8 mouse cellular contexts compared by ENCODE assay signal in genomic region chr19:44296186-44296585, GRCm38 (mm10). TPM values are rescaled to one million over a fixed set of nuclear protein-coding genes. Genes with fewer than 3 reads are reported as not detected.
A peak's percentile ranks its signal among the peaks of the same experiment; 100 is the strongest.
DNase-seq lines count a peak whose midpoint lies in the region; ATAC-seq lines count a peak whose summit lies in the region.

No protein-coding gene starts in this region.

- intact Hi-C loops in left cerebral cortex, postnatal 10 days (cut with DNase I), result no loop called here

- no peak for ATAC-seq in erythroblast, adult 5-6 weeks (replicated peaks; ENCODE audit: low FRiP score, poor library complexity, severe bottlenecking)
- no peak for ATAC-seq in midbrain, embryonic 12.5 days (ENCODE audit: low FRiP score, low read depth)

- H3K9ac ChIP-seq in midbrain, embryonic 12.5 days (replicated peaks), result peak overlapping the region; percentile 97

- peaks cover 62% of the 10 kb centered on the region for H3K36me3 ChIP-seq in erythroblast, embryonic 14.5 days (ENCODE audit: control insufficient read depth)
- H3K36me3 ChIP-seq in hindbrain, embryonic 10.5 days, result peaks cover 65% of the 10 kb centered on the region
- peaks cover 63% of the 10 kb centered on the region for H3K36me3 ChIP-seq in midbrain, embryonic 12.5 days

- H3K4me2 ChIP-seq in midbrain, embryonic 12.5 days (replicated peaks), result peak overlapping the region; percentile 99

- H3K27ac ChIP-seq in hindbrain, embryonic 10.5 days, result peak overlapping the region; percentile 99; the same call in 1 of the 2 replicates
- H3K27ac ChIP-seq in midbrain, embryonic 12.5 days (replicated peaks), result peak overlapping the region; percentile 99; the same call in 1 of the 2 replicates

- H3K9me3 ChIP-seq in erythroblast, embryonic 14.5 days (ENCODE audit: control insufficient read depth, low read length), result no peaks in the 10 kb centered on the region
- no peaks in the 10 kb centered on the region for H3K9me3 ChIP-seq in hindbrain, embryonic 10.5 days
- no peaks in the 10 kb centered on the region for H3K9me3 ChIP-seq in midbrain, embryonic 12.5 days

- DNase-seq in CD4-positive helper T cell, adult 2 months (ENCODE audit: low read depth, low spot score), result peak; percentile 47
- no peak for DNase-seq in hindbrain, embryonic 10.5 days (ENCODE audit: low spot score)
- DNase-seq in right cerebral cortex, postnatal 4 days, result no peak
- no peak for DNase-seq in layer of hippocampus, adult 11-12 months (ENCODE audit: low spot score)
- DNase-seq in left cerebral cortex, postnatal 10 days (ENCODE audit: extremely low spot score in 1 of 2, low spot score in 2 of 2), result no peak

- peak overlapping the region; percentile 83 for H3K4me3 ChIP-seq in erythroblast, embryonic 14.5 days (replicated peaks)
- H3K4me3 ChIP-seq in hindbrain, embryonic 10.5 days, result peak overlapping the region; percentile 94
- H3K4me3 ChIP-seq in midbrain, embryonic 12.5 days, result peak overlapping the region; percentile 92

- H3K4me1 ChIP-seq in erythroblast, embryonic 14.5 days (ENCODE audit: control insufficient read depth), result peaks cover 100% of the 10 kb centered on the region
- peaks cover 87% of the 10 kb centered on the region for H3K4me1 ChIP-seq in hindbrain, embryonic 10.5 days (replicated peaks)
- peaks cover 75% of the 10 kb centered on the region for H3K4me1 ChIP-seq in midbrain, embryonic 12.5 days

- 45% methylated on average over 7 of the region's 7 CpGs for WGBS in hindbrain, embryonic 10.5 days
- WGBS in midbrain, embryonic 12.5 days, result 37% methylated on average over 7 of the region's 7 CpGs

- H3K27me3 ChIP-seq in erythroblast, embryonic 14.5 days (ENCODE audit: control insufficient read depth), result no peaks in the 10 kb centered on the region
- H3K27me3 ChIP-seq in hindbrain, embryonic 10.5 days (ENCODE audit: insufficient read depth, poor library complexity, severe bottlenecking), result no peaks in the 10 kb centered on the region
- H3K27me3 ChIP-seq in midbrain, embryonic 12.5 days, result no peaks in the 10 kb centered on the region

RNA-seq across cellular contexts. Expression of gene Scd2, which starts 2.7 kb away (rescaled TPM):
- 0.27 TPM in 2 replicates for polyA plus RNA-seq in erythroblast, embryonic 14.5 days (2012)
- total RNA-seq in erythroblast, adult 5-6 weeks (2015; ENCODE audit: low replicate concordance), result 11.3 and 16.7 TPM in 2 replicates
- total RNA-seq in erythroblast, adult 5-6 weeks (2017; ENCODE audit: low replicate concordance), result 17.3 and 20.9 TPM in 2 replicates
- polyA plus RNA-seq in hindbrain, embryonic 10.5 days (2016; fragmentation: Nextera tagmentation; extraction: Ambion mirVana), result 333 and 352 TPM in 2 replicates
- polyA plus RNA-seq in midbrain, embryonic 12.5 days (2016; fragmentation: Nextera tagmentation; extraction: Ambion mirVana), result 419 and 424 TPM in 2 replicates
- 100 to 1,000 TPM; 603 to 619 TPM for total RNA-seq in left cerebral cortex, postnatal 10 days (2021)

RNA-seq across cellular contexts. Expression of gene Scd4, which starts 36.7 kb away (rescaled TPM):
- not detected in 2 replicates for polyA plus RNA-seq in erythroblast, embryonic 14.5 days (2012)
- 0.38 TPM in 1 of 2 replicates, not detected in the other for total RNA-seq in erythroblast, adult 5-6 weeks (2015; ENCODE audit: low replicate concordance)
- total RNA-seq in erythroblast, adult 5-6 weeks (2017; ENCODE audit: low replicate concordance), result not detected in 2 replicates
- polyA plus RNA-seq in hindbrain, embryonic 10.5 days (2016; fragmentation: Nextera tagmentation; extraction: Ambion mirVana), result 0.09 TPM in 1 of 2 replicates, not detected in the other
- polyA plus RNA-seq in midbrain, embryonic 12.5 days (2016; fragmentation: Nextera tagmentation; extraction: Ambion mirVana), result 0.10 and 0.11 TPM in 2 replicates
- total RNA-seq in left cerebral cortex, postnatal 10 days (2021), result 1 to 10 TPM; 1.5 to 2.4 TPM

Comparison
In these comparisons a context has a peak if more than half of its experiments do, and no peak if none do; other contexts are left out.
1. RNA of gene Scd2, which starts 2.7 kb away (polyA plus RNA-seq): 419 to 424 TPM in midbrain, embryonic 12.5 days and 333 to 352 TPM in hindbrain, embryonic 10.5 days; 0.27 TPM in erythroblast, embryonic 14.5 days; every median in the first group is over 100 times any median in the second.
2. Peak in every context shown above with its lines, with median percentiles within 50 percentile points of each other: H3K4me3 ChIP-seq.